Mouse (Mus musculus): ENCODE results near the gene Gmpr2. TPM values are rescaled to one million over a fixed set of nuclear protein-coding genes. Genes with fewer than 3 reads are reported as not detected.

The Gmpr2 gene
- polyA plus RNA-seq, 1 experiment from 2014 or later: 63.4 TPM

DNA sequence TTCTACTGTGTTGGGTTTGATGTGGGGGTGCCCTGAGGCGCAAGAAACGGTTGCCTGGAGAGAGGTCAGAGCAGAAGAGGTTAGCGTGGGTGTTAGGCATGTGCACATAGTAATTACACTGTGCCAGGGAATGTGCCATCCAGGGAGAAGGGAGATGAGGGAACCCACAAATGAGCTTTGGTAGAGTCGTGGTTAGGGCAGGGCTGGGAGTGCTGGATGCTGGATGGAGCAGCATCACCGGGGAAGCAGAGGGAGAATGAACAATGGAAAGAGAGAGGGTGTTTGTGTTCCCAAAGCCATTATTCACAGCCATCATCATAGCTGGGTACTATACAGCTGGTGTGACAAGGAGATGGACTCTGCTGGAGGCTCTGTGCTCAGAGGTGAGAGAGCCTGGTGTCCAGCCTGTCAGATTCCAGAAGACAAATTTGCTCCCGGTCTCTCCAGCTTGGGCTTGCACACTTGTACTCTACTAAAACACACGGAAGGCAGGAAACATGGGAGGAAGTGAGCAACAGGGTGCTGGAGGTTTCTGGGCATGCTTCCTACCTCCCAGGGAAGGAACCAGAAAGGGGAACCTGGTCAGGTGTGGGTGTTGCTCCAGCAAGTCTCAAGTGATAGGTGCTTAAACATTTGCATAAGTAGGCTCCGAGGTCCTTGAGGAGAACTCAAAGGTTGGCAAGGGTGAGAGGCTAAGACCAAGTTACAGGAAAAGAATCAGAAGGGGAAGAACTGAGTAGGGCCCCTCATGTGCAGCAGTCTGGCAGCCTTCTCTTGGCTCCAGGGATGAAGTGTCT lies 56.3 kb downstream of the Gmpr2 start:
- Histone ChIP-seq H3K4me2 (ENCODE audit: low read depth, low read length) (no peak overlapping the region), H3K27ac (ENCODE audit: low read length) (no peak overlapping the region)

More for the DNA sequence above, 56.3 kb downstream of the Gmpr2 start:
- Histone ChIP-seq H3K36me3 (ENCODE audit: control insufficient read depth, insufficient read depth, low read length) (no peaks in the 10 kb centered on the region), H3K9ac (ENCODE audit: low read length) (no peak overlapping the region), H3K4me1 (ENCODE audit: control insufficient read depth, insufficient read depth, low read length) (no peaks in the 10 kb centered on the region), H3K9me3 (replicated peaks; ENCODE audit: control insufficient read depth, low read length) (no peaks in the 10 kb centered on the region), H3K27me3 (ENCODE audit: control insufficient read depth, insufficient read depth, low read length) (no peaks in the 10 kb centered on the region), H3K4me3 (replicated peaks; ENCODE audit: low read length) (no peak overlapping the region)
- ATAC-seq (ENCODE audit: insufficient read depth, low FRiP score): no peak
- 48% methylated on average over 8 of the region's 8 CpGs for WGBS

Other genes starting within 250 kb of the Gmpr2 start
- gene Dhrs4, start 193.2 kb upstream of the Gmpr2 start, polyA plus RNA-seq (2015; fragmentation: Nextera tagmentation; extraction: Ambion mirVana): 108 and 109 TPM in 2 replicates
- gene Carmil3, start 181.3 kb upstream of the Gmpr2 start, polyA plus RNA-seq (2015; fragmentation: Nextera tagmentation; extraction: Ambion mirVana): 1.8 and 1.9 TPM in 2 replicates
- gene Cpne6, start 161.5 kb upstream of the Gmpr2 start, polyA plus RNA-seq (2015; fragmentation: Nextera tagmentation; extraction: Ambion mirVana): 0.25 and 0.31 TPM in 2 replicates
- not detected in 2 replicates for gene Nrl, start 147.0 kb upstream of the Gmpr2 start, polyA plus RNA-seq (2015; fragmentation: Nextera tagmentation; extraction: Ambion mirVana)
- gene Pck2, start 131.7 kb upstream of the Gmpr2 start, polyA plus RNA-seq (2015; fragmentation: Nextera tagmentation; extraction: Ambion mirVana): 50.1 and 54.5 TPM in 2 replicates
- 76.7 and 77.6 TPM in 2 replicates for gene Dcaf11, start 111.9 kb upstream of the Gmpr2 start, polyA plus RNA-seq (2015; fragmentation: Nextera tagmentation; extraction: Ambion mirVana)
- 0.89 and 1.2 TPM in 2 replicates for gene A730061H03Rik, start 111.5 kb upstream of the Gmpr2 start, polyA plus RNA-seq (2015; fragmentation: Nextera tagmentation; extraction: Ambion mirVana)
- 0.64 and 8.1 TPM in 2 replicates for gene Fitm1, start 96.3 kb upstream of the Gmpr2 start, polyA plus RNA-seq (2015; fragmentation: Nextera tagmentation; extraction: Ambion mirVana)
- 149 and 162 TPM in 2 replicates for gene Psme1, start 93.8 kb upstream of the Gmpr2 start, polyA plus RNA-seq (2015; fragmentation: Nextera tagmentation; extraction: Ambion mirVana)
- 11.4 and 11.5 TPM in 2 replicates for gene Emc9, start 86.6 kb upstream of the Gmpr2 start, polyA plus RNA-seq (2015; fragmentation: Nextera tagmentation; extraction: Ambion mirVana)
- 203 and 283 TPM in 2 replicates for gene Psme2, start 80.8 kb upstream of the Gmpr2 start, polyA plus RNA-seq (2015; fragmentation: Nextera tagmentation; extraction: Ambion mirVana)
- gene Rnf31, start 80.2 kb upstream of the Gmpr2 start, polyA plus RNA-seq (2015; fragmentation: Nextera tagmentation; extraction: Ambion mirVana): 18.1 and 19.1 TPM in 2 replicates
- gene Irf9, start 68.4 kb upstream of the Gmpr2 start, polyA plus RNA-seq (2015; fragmentation: Nextera tagmentation; extraction: Ambion mirVana): 10.7 and 12.4 TPM in 2 replicates
- 10.9 and 13.8 TPM in 2 replicates for gene Rec8, start 53.9 kb upstream of the Gmpr2 start, polyA plus RNA-seq (2015; fragmentation: Nextera tagmentation; extraction: Ambion mirVana)
- gene Ipo4, start 36.0 kb upstream of the Gmpr2 start, polyA plus RNA-seq (2015; fragmentation: Nextera tagmentation; extraction: Ambion mirVana): 86.3 and 114 TPM in 2 replicates
- gene Gm49378, start 34.0 kb upstream of the Gmpr2 start, polyA plus RNA-seq (2015; fragmentation: Nextera tagmentation; extraction: Ambion mirVana): 2.0 and 2.5 TPM in 2 replicates
- gene Tm9sf1, start 28.1 kb upstream of the Gmpr2 start, polyA plus RNA-seq (2015; fragmentation: Nextera tagmentation; extraction: Ambion mirVana): 116 and 123 TPM in 2 replicates
- 0.50 and 1.1 TPM in 2 replicates for gene Tssk4, start 21.8 kb upstream of the Gmpr2 start, polyA plus RNA-seq (2015; fragmentation: Nextera tagmentation; extraction: Ambion mirVana)
- 54.4 and 55.8 TPM in 2 replicates for gene Mdp1, start 11.4 kb upstream of the Gmpr2 start, polyA plus RNA-seq (2015; fragmentation: Nextera tagmentation; extraction: Ambion mirVana)
- 462 and 484 TPM in 2 replicates for gene Nedd8, start 183 bp downstream of the Gmpr2 start, polyA plus RNA-seq (2015; fragmentation: Nextera tagmentation; extraction: Ambion mirVana)
- gene Tinf2, start 9.9 kb downstream of the Gmpr2 start, polyA plus RNA-seq (2015; fragmentation: Nextera tagmentation; extraction: Ambion mirVana): 34.4 and 36.3 TPM in 2 replicates
- 53.1 and 72.9 TPM in 2 replicates for gene Tgm1, start 42.0 kb downstream of the Gmpr2 start, polyA plus RNA-seq (2015; fragmentation: Nextera tagmentation; extraction: Ambion mirVana)
- 36.3 and 37.1 TPM in 2 replicates for gene Rabggta, start 50.3 kb downstream of the Gmpr2 start, polyA plus RNA-seq (2015; fragmentation: Nextera tagmentation; extraction: Ambion mirVana)
- 107 and 125 TPM in 2 replicates for gene Dhrs1, start 73.7 kb downstream of the Gmpr2 start, polyA plus RNA-seq (2015; fragmentation: Nextera tagmentation; extraction: Ambion mirVana)
- 23.8 and 28.4 TPM in 2 replicates for gene Nop9, start 73.8 kb downstream of the Gmpr2 start, polyA plus RNA-seq (2015; fragmentation: Nextera tagmentation; extraction: Ambion mirVana)
- 14.8 and 15.1 TPM in 2 replicates for gene Cideb, start 86.5 kb downstream of the Gmpr2 start, polyA plus RNA-seq (2015; fragmentation: Nextera tagmentation; extraction: Ambion mirVana)
- 0.71 and 0.81 TPM in 2 replicates for gene Ltb4r2, start 89.5 kb downstream of the Gmpr2 start, polyA plus RNA-seq (2015; fragmentation: Nextera tagmentation; extraction: Ambion mirVana)
- gene Ltb4r1, start 94.0 kb downstream of the Gmpr2 start, polyA plus RNA-seq (2015; fragmentation: Nextera tagmentation; extraction: Ambion mirVana): 2.4 and 4.8 TPM in 2 replicates
- 7.7 and 8.2 TPM in 2 replicates for gene Adcy4, start 112.2 kb downstream of the Gmpr2 start, polyA plus RNA-seq (2015; fragmentation: Nextera tagmentation; extraction: Ambion mirVana)
- gene Ripk3, start 116.9 kb downstream of the Gmpr2 start, polyA plus RNA-seq (2015; fragmentation: Nextera tagmentation; extraction: Ambion mirVana): 32.7 and 34.4 TPM in 2 replicates
- 32.9 and 33.9 TPM in 2 replicates for gene Nfatc4, start 151.2 kb downstream of the Gmpr2 start, polyA plus RNA-seq (2015; fragmentation: Nextera tagmentation; extraction: Ambion mirVana)
- 18.0 and 19.3 TPM in 2 replicates for gene Nynrin, start 182.1 kb downstream of the Gmpr2 start, polyA plus RNA-seq (2015; fragmentation: Nextera tagmentation; extraction: Ambion mirVana)
- 0.45 and 0.66 TPM in 2 replicates for gene Cbln3, start 212.5 kb downstream of the Gmpr2 start, polyA plus RNA-seq (2015; fragmentation: Nextera tagmentation; extraction: Ambion mirVana)
- gene Khnyn, start 213.0 kb downstream of the Gmpr2 start, polyA plus RNA-seq (2015; fragmentation: Nextera tagmentation; extraction: Ambion mirVana): 18.5 and 21.7 TPM in 2 replicates
- 65.5 and 66.5 TPM in 2 replicates for gene Sdr39u1, start 228.4 kb downstream of the Gmpr2 start, polyA plus RNA-seq (2015; fragmentation: Nextera tagmentation; extraction: Ambion mirVana)